Mouse (Mus musculus) embryo, embryonic 11 days (tissue): ENCODE results near the gene Agap1.

Source experiments
- DNase-seq: peaks from one replicate; pipeline ENCODE4 v3.0.0-alpha.2; 2015

Agap1 gene

GRCm38 (mm10) chr1:89940961-89941524, 486.4 kb downstream of the Agap1 start:
- DNase-seq, result peak; percentile 41

GRCm38 (mm10) chr1:89941701-89942381, 487.2 kb downstream of the Agap1 start:
- peak; percentile 75 for DNase-seq

DNA sequence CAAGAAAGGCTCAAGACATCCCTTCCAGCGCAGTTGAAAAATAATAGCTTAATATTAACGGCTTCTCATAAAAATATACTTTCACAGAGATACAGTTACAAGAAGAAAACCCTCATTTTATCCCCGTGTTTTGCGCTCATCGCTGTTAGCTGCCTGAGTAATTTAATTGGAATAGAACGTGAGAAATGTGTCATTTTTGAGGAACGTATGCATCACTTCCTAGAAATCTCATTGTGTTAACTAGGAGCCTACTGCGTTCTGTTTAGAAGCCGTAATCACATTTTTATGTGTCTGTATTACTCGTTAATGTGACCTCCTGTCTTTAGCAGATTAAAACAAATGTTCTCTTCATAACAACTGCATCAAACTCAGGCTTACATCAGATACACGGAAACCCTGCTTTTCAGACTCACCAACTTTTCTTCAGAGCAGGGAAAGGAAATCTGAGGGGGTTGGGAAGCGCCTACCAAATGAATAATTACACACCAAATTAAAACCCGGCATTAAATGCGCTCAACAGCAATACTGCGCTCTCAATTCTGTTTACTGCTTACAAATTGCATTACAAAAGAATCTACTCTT, 487.9 kb downstream of the Agap1 start:
- no peak for DNase-seq

- DNase-seq, result peak; percentile 86
These were observed 488.6 kb downstream of the Agap1 start for GRCm38 (mm10) chr1:89943202-89943601.
